Mouse (Mus musculus) CH12.LX (cell line): ENCODE measurements at regions not wholly inside any gene's neighbourhood (a gene's known extent, or its start where the extent isn't known, plus 50 kb on each side); places are given as distances from the start of the nearest gene placed in this dataset.

Experiments used
- DNase-seq: peaks from one replicate; pipeline ENCODE4 v3.0.0-alpha.2; 2013; ENCODE audit errors: extremely low read depth
- H3K27ac ChIP-seq: 2 replicates; pipeline ENCODE4 v1.5.1; 2012; ENCODE audit warnings: low read depth, mild to moderate bottlenecking, control low read depth, moderate library complexity; ENCODE audit not compliant: insufficient read depth
- H3K27me3 ChIP-seq: replicated peaks from 2 replicates; pipeline ENCODE3; 2012; ENCODE audit warnings: inconsistent platforms
- H3K36me3 ChIP-seq, 2 experiments: replicated peaks in 1 of 2; 2 replicates each; pipeline versions ENCODE3 to v1.6.1; 2012; ENCODE audit warnings: inconsistent platforms in 1 of 2, low read length in 1 of 2, mild to moderate bottlenecking in 1 of 2, mixed read lengths in 1 of 2, moderate library complexity in 1 of 2; ENCODE audit not compliant: control insufficient read depth in 1 of 2, insufficient read depth in 1 of 2
- H3K4me1 ChIP-seq, 2 experiments: 2 replicates each; pipeline ENCODE4 v1.6.1; 2012; ENCODE audit warnings: inconsistent platforms in 1 of 2, moderate library complexity in 1 of 2; ENCODE audit not compliant: insufficient read depth in 2 of 2, control insufficient read depth in 1 of 2
- H3K4me2 ChIP-seq: 2 replicates; pipeline ENCODE4 v1.6.1; 2012; ENCODE audit warnings: low read depth, mild to moderate bottlenecking, control low read depth; ENCODE audit not compliant: poor library complexity, insufficient read depth, severe bottlenecking
- H3K4me3 ChIP-seq, 3 experiments: fragments of 150-350 bp in 1 of 3; sonication (generic) in 1 of 3; replicated peaks in 1 of 3; 2 replicates each; pipeline versions ENCODE3 to v1.5.1; 2011 to 2012; ENCODE audit warnings: low read depth in 2 of 3, low read length in 2 of 3, mild to moderate bottlenecking in 2 of 3, moderate library complexity in 2 of 3, control low read depth in 1 of 3, improper control_type of control experiment in 1 of 3, inconsistent platforms in 1 of 3, mixed read lengths in 1 of 3; ENCODE audit not compliant: poor library complexity in 1 of 3
- H3K79me2 ChIP-seq: replicated peaks from 2 replicates; pipeline ENCODE4 v1.6.1; 2012; ENCODE audit warnings: mild to moderate bottlenecking, moderate library complexity; ENCODE audit not compliant: control insufficient read depth, poor library complexity, insufficient read depth, severe bottlenecking; ENCODE audit errors: extremely low read depth
- H3K9ac ChIP-seq: 2 replicates; pipeline ENCODE4 v1.6.1; 2012; ENCODE audit warnings: low read depth, mild to moderate bottlenecking, control low read depth, moderate library complexity; ENCODE audit not compliant: insufficient read depth
- H3K9me3 ChIP-seq: replicated peaks from 2 replicates; pipeline ENCODE3; 2012; ENCODE audit warnings: low read length, inconsistent platforms, mixed read lengths
- CHD1 ChIP-seq: IDR thresholded peaks from 2 replicates; pipeline ENCODE4 v1.6.1; 2012; ENCODE audit warnings: low read depth, low read length, improper control_type of control experiment, inconsistent platforms
- CHD2 ChIP-seq: IDR thresholded peaks from 2 replicates; pipeline ENCODE4 v1.6.1; 2011; ENCODE audit warnings: low read length, improper control_type of control experiment
- CTCF ChIP-seq, 2 experiments: IDR thresholded peaks in 1 of 2; conservative IDR thresholded peaks in 1 of 2; 2 replicates each; pipeline ENCODE4 v1.5.1; 2011 to 2012; ENCODE audit warnings: low read depth in 2 of 2, low read length in 2 of 2, improper control_type of control experiment in 1 of 2, inconsistent platforms in 1 of 2, mild to moderate bottlenecking in 1 of 2, moderate library complexity in 1 of 2
- ELF1 ChIP-seq: IDR thresholded peaks from 2 replicates; pipeline ENCODE4 v1.6.1; 2014; ENCODE audit warnings: low read depth, mild to moderate bottlenecking, inconsistent platforms, low read length, improper control_type of control experiment
- EP300 ChIP-seq: IDR thresholded peaks from 2 replicates; pipeline ENCODE4 v1.6.1; 2011; ENCODE audit warnings: low read length, improper control_type of control experiment
- HCFC1 ChIP-seq: IDR thresholded peaks from 2 replicates; pipeline ENCODE4 v1.6.1; 2012; ENCODE audit warnings: low read depth, mild to moderate bottlenecking, inconsistent platforms, low read length, improper control_type of control experiment
- IRF4 ChIP-seq: IDR thresholded peaks from 2 replicates; pipeline ENCODE4 v1.6.1; 2014; ENCODE audit warnings: low read depth, mild to moderate bottlenecking, inconsistent platforms, low read length, improper control_type of control experiment
- JUN ChIP-seq: IDR thresholded peaks from 2 replicates; pipeline ENCODE4 v1.6.1; 2011; ENCODE audit warnings: low read depth, mild to moderate bottlenecking, low read length, improper control_type of control experiment, moderate library complexity; ENCODE audit not compliant: insufficient read depth
- JUND ChIP-seq: conservative IDR thresholded peaks from 2 replicates; pipeline ENCODE4 v1.6.1; 2011; ENCODE audit warnings: low read depth, low read length, improper control_type of control experiment
- KAT2A ChIP-seq: IDR thresholded peaks from 2 replicates; pipeline ENCODE4 v1.6.1; 2012; ENCODE audit warnings: low read length, improper control_type of control experiment, inconsistent platforms; ENCODE audit not compliant: insufficient replicate concordance
- MAFK ChIP-seq: IDR thresholded peaks from 2 replicates; pipeline ENCODE4 v1.6.1; 2011; ENCODE audit warnings: low read length, improper control_type of control experiment; ENCODE audit not compliant: insufficient replicate concordance
- MAX ChIP-seq: IDR thresholded peaks from 2 replicates; pipeline ENCODE4 v1.6.1; 2011; ENCODE audit warnings: low read length, improper control_type of control experiment
- MAZ ChIP-seq: IDR thresholded peaks from 2 replicates; pipeline ENCODE4 v1.6.1; 2012; ENCODE audit warnings: low read depth, mild to moderate bottlenecking, inconsistent platforms, low read length, improper control_type of control experiment, moderate library complexity
- MEF2A ChIP-seq: IDR thresholded peaks from 2 replicates; pipeline ENCODE4 v1.6.1; 2014; ENCODE audit warnings: low read depth, mild to moderate bottlenecking, inconsistent platforms, low read length, improper control_type of control experiment, borderline replicate concordance
- MYC ChIP-seq: IDR thresholded peaks from 2 replicates; pipeline ENCODE4 v1.6.1; 2011; ENCODE audit warnings: low read depth, mild to moderate bottlenecking, improper control_type of control experiment, low read length
- NELFE ChIP-seq: IDR thresholded peaks from 2 replicates; pipeline ENCODE4 v1.6.1; 2011; ENCODE audit warnings: low read depth, low read length, improper control_type of control experiment
- NRF1 ChIP-seq: IDR thresholded peaks from 2 replicates; pipeline ENCODE4 v1.6.1; 2014; ENCODE audit warnings: low read depth, mild to moderate bottlenecking, inconsistent platforms, low read length, improper control_type of control experiment, moderate library complexity
- PAX5 ChIP-seq: IDR thresholded peaks from 2 replicates; pipeline ENCODE4 v1.6.1; 2012; ENCODE audit warnings: low read length, inconsistent platforms, mixed read lengths
- POLR2AphosphoS2 ChIP-seq: IDR thresholded peaks from 2 replicates; pipeline ENCODE4 v1.6.1; 2011; ENCODE audit warnings: low read depth, low read length, improper control_type of control experiment
- RAD21 ChIP-seq: IDR thresholded peaks from 2 replicates; pipeline ENCODE4 v1.6.1; 2011; ENCODE audit warnings: low read depth, mild to moderate bottlenecking, low read length, improper control_type of control experiment, moderate library complexity
- RCOR1 ChIP-seq: conservative IDR thresholded peaks from 2 replicates; pipeline ENCODE4 v1.6.1; 2012; ENCODE audit warnings: low read depth, mild to moderate bottlenecking, inconsistent platforms, low read length, improper control_type of control experiment
- SIN3A ChIP-seq: IDR thresholded peaks from 2 replicates; pipeline ENCODE4 v1.6.1; 2012; ENCODE audit warnings: low read length, improper control_type of control experiment, inconsistent platforms
- SMC3 ChIP-seq: IDR thresholded peaks from 2 replicates; pipeline ENCODE4 v1.6.1; 2011; ENCODE audit warnings: low read depth, low read length, improper control_type of control experiment
- UBTF ChIP-seq: IDR thresholded peaks from 2 replicates; pipeline ENCODE4 v1.6.1; 2012; ENCODE audit warnings: low read depth, mild to moderate bottlenecking, inconsistent platforms, low read length, improper control_type of control experiment, moderate library complexity
- USF1 ChIP-seq: IDR thresholded peaks from 2 replicates; pipeline ENCODE4 v1.6.1; 2014; ENCODE audit warnings: low read depth, mild to moderate bottlenecking, inconsistent platforms, low read length, improper control_type of control experiment
- USF2 ChIP-seq: conservative IDR thresholded peaks from 2 replicates; pipeline ENCODE4 v1.6.1; 2011; ENCODE audit warnings: low read depth, low read length, improper control_type of control experiment
- ZKSCAN1 ChIP-seq: IDR thresholded peaks from 2 replicates; pipeline ENCODE4 v1.6.1; 2012; ENCODE audit warnings: low read depth, inconsistent platforms, low read length, improper control_type of control experiment, borderline replicate concordance
- ZNF384 ChIP-seq: IDR thresholded peaks from 2 replicates; pipeline ENCODE4 v1.6.1; 2012; ENCODE audit warnings: low read depth, low read length, improper control_type of control experiment, inconsistent platforms
- dilution Hi-C: fragments of 300-500 bp; cut with MboI; formaldehyde crosslinking; loops from 2 replicates; pipeline ENCODE4 v1.14.3; 2020; ENCODE audit warnings: low sequenced_read_pairs; ENCODE audit not compliant: extremely low pct_unique_long_range_greater_than_20kb, extremely low pct_ligation_motif_present
- in situ Hi-C: fragments of 300-500 bp; cut with MboI; formaldehyde crosslinking; loops from 3 replicates; pipeline ENCODE4 v1.14.3; 2019; ENCODE audit warnings: low sequenced_read_pairs, low pct_ligation_motif_present, low pct_unique_long_range_greater_than_20kb, mixed read lengths

- in situ Hi-C loops (no loop called here), dilution Hi-C loops (no loop called here)
- Histone ChIP-seq H3K27ac (no peak overlapping the region), H3K4me1 (no peaks in the 10 kb centered on the region), H3K9me3 (peaks cover 2% of the 10 kb centered on the region), H3K4me3 (no peak overlapping the region), H3K36me3 (no peaks in the 10 kb centered on the region), H3K9ac (no peak overlapping the region), H3K79me2 (no peaks in the 10 kb centered on the region), H3K4me2 (no peak overlapping the region), H3K27me3 (no peaks in the 10 kb centered on the region)
- TF ChIP-seq POLR2AphosphoS2 (no peak), USF2 (no peak), ZKSCAN1 (no peak), RAD21 (no peak), NRF1 (no peak), HCFC1 (no peak), SIN3A (no peak), ELF1 (no peak), MAFK (no peak), UBTF (no peak), KAT2A (no peak), JUN (no peak), CTCF (conservative IDR thresholded peaks at IDR 0.05 in 1 of 2, IDR thresholded peaks at IDR 0.05 in 1 of 2; ENCODE audit: low read depth in 2 of 2, low read length in 2 of 2) (no peak), CHD2 (no peak), PAX5 (no peak), EP300 (no peak), MYC (no peak)
- DNase-seq, result no peak
Observed at GRCm38 (mm10) chr17:50426146-50426545, 83.1 kb upstream of the Plcl2 start.

- TF ChIP-seq MAFK (no peak), EP300 (no peak), CHD1 (no peak), IRF4 (no peak), SMC3 (no peak), MEF2A (no peak), JUND (no peak), POLR2AphosphoS2 (no peak), USF1 (no peak), CHD2 (no peak), MAX (no peak), ZNF384 (no peak), RCOR1 (no peak), NELFE (no peak), ZKSCAN1 (no peak), KAT2A (no peak), HCFC1 (no peak), CTCF (conservative IDR thresholded peaks at IDR 0.05 in 1 of 2, IDR thresholded peaks at IDR 0.05 in 1 of 2; ENCODE audit: low read depth in 2 of 2, low read length in 2 of 2) (no peak), MAZ (no peak), RAD21 (no peak)
Observed at GRCm38 (mm10) chr17:50427331-50428003, 81.7 kb upstream of the Plcl2 start.

More at GRCm38 (mm10) chr17:50427331-50428003, 81.7 kb upstream of the Plcl2 start:
- dilution Hi-C loops, result no loop called here
- H3K79me2 ChIP-seq, result no peaks in the 10 kb centered on the region
- H3K27ac ChIP-seq, result no peak overlapping the region
- H3K27me3 ChIP-seq, result no peaks in the 10 kb centered on the region
- peaks cover 2% of the 10 kb centered on the region for H3K9me3 ChIP-seq
- in situ Hi-C loops, result no loop called here
- no peak overlapping the region for H3K9ac ChIP-seq
- no peaks in the 10 kb centered on the region for H3K4me1 ChIP-seq
- peak overlapping the region; percentile 63; the same call in 1 of the 2 replicates for H3K4me2 ChIP-seq
- DNase-seq, result no peak
- no peak overlapping the region for H3K4me3 ChIP-seq
- no peaks in the 10 kb centered on the region for H3K36me3 ChIP-seq
